19 mouse cellular contexts compared by ENCODE assay signal in genomic region chr16:93342701-93343100, GRCm38 (mm10).
DNase-seq lines count a peak whose midpoint lies in the region; ATAC-seq and TF ChIP-seq lines count a peak whose summit lies in the region.
"Had no signal": no experiment of that assay in that cellular context is flagged by ENCODE, and none has a peak within 500 bp of the region (broad histone marks: within the 10 kb centered on the region; RNA-seq: fewer than 3 reads in every experiment).

No protein-coding gene starts in this region.

- no peak overlapping the region for H3K27ac ChIP-seq in hindbrain, postnatal 0 days
- H3K27ac ChIP-seq in hindbrain, embryonic 10.5 days: no peak overlapping the region
- H3K27ac ChIP-seq: kidney, embryonic 15.5 days; limb, embryonic 13.5 days; midbrain, embryonic 15.5 days had no signal

- no peak for ATAC-seq in hindbrain, postnatal 0 days
- ATAC-seq: inflammation-experienced regulatory T-cells, adult 6 months; liver, postnatal 0 days; midbrain, embryonic 15.5 days; Patski had no signal

- no peak for TF ChIP-seq CTCF in hindbrain, postnatal 0 days (IDR thresholded peaks at IDR 0.05; ENCODE audit: low read depth)

- 65% methylated on average over 2 of the region's 2 CpGs for WGBS in hindbrain, postnatal 0 days
- WGBS in hindbrain, embryonic 10.5 days: 94% methylated on average over 2 of the region's 2 CpGs

- no peaks in the 10 kb centered on the region for H3K36me3 ChIP-seq in hindbrain, postnatal 0 days (ENCODE audit: insufficient read depth, low read length)
- no peaks in the 10 kb centered on the region for H3K36me3 ChIP-seq in hindbrain, embryonic 10.5 days
- H3K36me3 ChIP-seq: kidney, embryonic 15.5 days; limb, embryonic 13.5 days; midbrain, embryonic 15.5 days had no signal

- H3K9me3 ChIP-seq in hindbrain, postnatal 0 days (ENCODE audit: low read length): no peaks in the 10 kb centered on the region
- H3K9me3 ChIP-seq in hindbrain, embryonic 10.5 days: no peaks in the 10 kb centered on the region
- H3K9me3 ChIP-seq: kidney, embryonic 15.5 days; limb, embryonic 13.5 days; midbrain, embryonic 15.5 days had no signal

- no peak overlapping the region for H3K4me3 ChIP-seq in hindbrain, postnatal 0 days (ENCODE audit: low read length)
- no peak overlapping the region for H3K4me3 ChIP-seq in hindbrain, embryonic 10.5 days
- H3K4me3 ChIP-seq: kidney, embryonic 15.5 days; limb, embryonic 13.5 days; midbrain, embryonic 15.5 days had no signal

- H3K27me3 ChIP-seq in hindbrain, postnatal 0 days (ENCODE audit: insufficient read depth, low read length): no peaks in the 10 kb centered on the region
- H3K27me3 ChIP-seq in hindbrain, embryonic 10.5 days (ENCODE audit: insufficient read depth, poor library complexity, severe bottlenecking): peaks cover 4% of the 10 kb centered on the region; the same call in 1 of the 2 replicates
- H3K27me3 ChIP-seq: kidney, embryonic 15.5 days; limb, embryonic 13.5 days; midbrain, embryonic 15.5 days; Patski had no signal

- H3K4me2 ChIP-seq in hindbrain, postnatal 0 days (ENCODE audit: low read depth, low read length): no peak overlapping the region
- H3K4me2 ChIP-seq: heart, embryonic 11.5 days; kidney, embryonic 15.5 days; limb, embryonic 13.5 days; midbrain, embryonic 15.5 days had no signal

- H3K4me1 ChIP-seq in hindbrain, postnatal 0 days (ENCODE audit: insufficient read depth, low read length): no peaks in the 10 kb centered on the region
- peaks cover 10% of the 10 kb centered on the region; the same call in 1 of the 2 replicates for H3K4me1 ChIP-seq in hindbrain, embryonic 10.5 days (replicated peaks)
- H3K4me1 ChIP-seq: limb, embryonic 13.5 days; midbrain, embryonic 15.5 days had no signal

- peak; percentile 27 for DNase-seq in adrenal gland, postnatal 10 days
- DNase-seq in adrenal gland, postnatal 25 days: no peak
- DNase-seq in hindbrain, postnatal 0 days (ENCODE audit: low spot score): peak; percentile 13
- no peak for DNase-seq in hindbrain, embryonic 10.5 days (ENCODE audit: low spot score)
- DNase-seq in right cerebral cortex, postnatal 14 days: peak; percentile 19
- DNase-seq in right cerebral cortex, postnatal 36 days (ENCODE audit: low spot score in 2 of 2): no peak
- no peak for DNase-seq in testis, postnatal 10 days (ENCODE audit: low spot score)
- no peak for DNase-seq in neural tube, embryonic 10.5 days (ENCODE audit: extremely low spot score, low spot score)
- DNase-seq: cerebellum, adult 9-10 months; gastrocnemius, postnatal 25 days; liver, postnatal 0 days; spleen, adult 18-20 months; thymus, postnatal 25 days had no signal

- H3K9ac ChIP-seq in hindbrain, postnatal 0 days (replicated peaks; ENCODE audit: low read length): no peak overlapping the region
- H3K9ac ChIP-seq: kidney, embryonic 15.5 days; limb, embryonic 13.5 days; liver, postnatal 0 days; midbrain, embryonic 15.5 days had no signal

Comparison
In these comparisons a context has a peak if more than half of its experiments do, and no peak if none do; other contexts are left out.
1. DNase-seq: peak in adrenal gland, postnatal 10 days (single experiment), hindbrain, postnatal 0 days (single experiment) and right cerebral cortex, postnatal 14 days (single experiment); none in adrenal gland, postnatal 25 days (single experiment), hindbrain, embryonic 10.5 days (single experiment), right cerebral cortex, postnatal 36 days (0 of 2), testis, postnatal 10 days (single experiment) and neural tube, embryonic 10.5 days (single experiment).